Mouse (Mus musculus): ENCODE data around the gene Msx1. TPM values are rescaled to one million over a fixed set of nuclear protein-coding genes. Genes with fewer than 3 reads are reported as not detected.
"Not testable (repeated sequence)": the region's sequence is repeated elsewhere in the genome, so short reads cannot be mapped to it uniquely, and the experiment has no call there.

The Msx1 gene
- polyA plus RNA-seq, 1 experiment from 2014 or later: 212 TPM

DNA sequence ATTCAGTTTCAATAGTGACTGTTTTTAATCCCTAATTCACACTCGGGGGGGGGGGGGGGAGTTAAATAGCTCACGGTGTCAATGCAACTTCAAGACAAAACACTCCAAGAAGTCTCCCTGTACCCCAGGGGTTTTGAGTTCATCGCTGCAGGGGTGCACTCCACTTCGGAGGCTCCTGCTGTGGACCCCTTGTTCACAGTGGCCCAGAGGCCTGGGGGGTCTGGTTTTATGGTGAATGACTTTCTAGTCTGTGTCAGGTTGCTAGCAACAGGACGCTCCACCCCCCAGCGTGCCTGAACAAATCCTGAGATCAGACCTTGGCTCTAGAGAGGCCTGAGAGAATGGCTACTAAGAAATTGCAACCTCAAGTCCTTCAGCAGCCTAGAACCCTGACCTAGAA is 8.4 kb upstream of the Msx1 start:
- H3K9me3 ChIP-seq: 0 out of 2 replicates have a peak, but pooled peaks cover 4% of the 10 kb centered on the region
- no peak for DNase-seq (ENCODE audit: low spot score)
- H3K27ac ChIP-seq: no peak overlapping the region
- H3K36me3 ChIP-seq: no peaks in the 10 kb centered on the region
- peaks cover 99% of the 10 kb centered on the region for H3K27me3 ChIP-seq (ENCODE audit: insufficient read depth, poor library complexity, severe bottlenecking)
- no peak overlapping the region for H3K4me3 ChIP-seq
- WGBS: 2% methylated on average over 6 of the region's 6 CpGs
- peaks cover 56% of the 10 kb centered on the region for H3K4me1 ChIP-seq (replicated peaks)

DNA sequence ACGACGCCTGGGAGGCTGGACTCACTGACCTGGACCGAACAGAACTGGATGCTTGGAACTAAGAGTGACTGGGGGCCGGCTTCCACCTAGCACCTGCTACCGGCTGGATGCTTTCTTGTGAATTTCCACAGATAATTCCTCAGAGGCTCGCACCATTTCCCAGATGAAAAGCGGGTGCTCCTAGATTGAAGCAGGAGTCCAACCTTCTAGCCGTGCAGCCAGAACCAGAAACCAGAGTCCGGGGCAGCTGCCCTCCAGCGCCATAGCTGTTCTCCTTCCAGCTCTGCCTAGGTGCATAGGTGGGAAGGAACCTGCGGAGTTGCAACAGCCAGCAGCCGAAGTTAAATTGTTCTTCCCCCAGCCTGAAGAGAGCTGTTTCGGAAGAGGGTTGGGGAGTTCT is 7.6 kb upstream of the Msx1 start:
- H3K27ac ChIP-seq: no peak overlapping the region
- H3K4me3 ChIP-seq: no peak overlapping the region
- peak; percentile 23 for DNase-seq (ENCODE audit: low spot score)
- H3K9me3 ChIP-seq: 0 out of 2 replicates have a peak, but pooled peaks cover 4% of the 10 kb centered on the region
- 7% methylated on average over 13 of the region's 13 CpGs for WGBS
- H3K27me3 ChIP-seq (ENCODE audit: insufficient read depth, poor library complexity, severe bottlenecking): peaks cover 99% of the 10 kb centered on the region
- no peaks in the 10 kb centered on the region for H3K36me3 ChIP-seq
- peaks cover 62% of the 10 kb centered on the region for H3K4me1 ChIP-seq (replicated peaks)

DNA sequence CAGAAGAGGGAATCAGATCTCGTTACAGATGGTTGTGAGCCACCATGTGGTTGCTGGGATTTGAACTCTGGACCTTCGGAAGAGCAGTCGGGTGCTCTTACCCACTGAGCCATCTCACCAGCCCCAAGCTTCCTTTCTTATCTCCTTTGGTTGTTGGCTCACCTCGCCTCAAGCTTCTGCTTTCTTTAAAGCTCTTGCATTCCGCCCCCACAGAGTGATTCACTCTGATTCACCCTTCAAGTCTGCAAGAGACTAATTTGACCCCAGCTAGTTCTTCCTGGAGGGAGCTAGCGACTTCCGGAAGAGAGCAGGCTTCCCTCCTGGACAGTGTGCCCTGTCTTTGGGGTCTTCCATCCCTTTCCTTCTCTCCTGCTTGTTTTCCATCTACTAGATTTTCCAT is 6.1 kb upstream of the Msx1 start:
- H3K9me3 ChIP-seq, H3K4me3 ChIP-seq, H3K36me3 ChIP-seq, H3K27ac ChIP-seq: not testable (repeated sequence)
- WGBS: 10% methylated on average over 6 of the region's 7 CpGs
- Histone ChIP-seq H3K27me3 (ENCODE audit: insufficient read depth, poor library complexity, severe bottlenecking) (peaks cover 99% of the 10 kb centered on the region), H3K4me1 (replicated peaks) (peaks cover 64% of the 10 kb centered on the region)
- DNase-seq (ENCODE audit: low spot score): peak; percentile 14

DNA sequence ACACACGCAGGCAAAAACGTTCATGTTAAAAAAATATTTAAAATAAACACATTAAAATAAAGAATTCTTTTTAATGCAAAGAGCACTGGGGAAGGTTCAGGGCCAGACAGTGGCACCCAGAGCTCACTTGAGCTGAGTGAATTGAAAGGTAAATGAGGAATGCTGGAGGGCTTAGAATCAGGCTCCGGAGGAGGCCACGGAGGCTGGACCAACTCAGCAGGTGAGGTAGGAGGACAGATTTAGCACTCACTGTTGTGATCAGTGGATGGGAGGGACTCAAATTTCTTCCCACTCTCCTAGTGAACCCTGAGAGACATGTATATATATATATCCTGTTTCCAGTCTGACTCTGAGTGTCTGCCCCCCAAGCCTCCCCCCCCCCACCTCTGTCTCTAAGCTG is 5.5 kb upstream of the Msx1 start:
- 0 out of 2 replicates have a peak, but pooled peaks cover 4% of the 10 kb centered on the region for H3K9me3 ChIP-seq
- no peak overlapping the region for H3K4me3 ChIP-seq
- peak; percentile 6 for DNase-seq (ENCODE audit: low spot score)
- H3K27ac ChIP-seq: no peak overlapping the region
- peaks cover 64% of the 10 kb centered on the region for H3K4me1 ChIP-seq (replicated peaks)
- WGBS: 4% methylated on average over 4 of the region's 4 CpGs
- no peaks in the 10 kb centered on the region for H3K36me3 ChIP-seq
- peaks cover 99% of the 10 kb centered on the region for H3K27me3 ChIP-seq (ENCODE audit: insufficient read depth, poor library complexity, severe bottlenecking)

DNA sequence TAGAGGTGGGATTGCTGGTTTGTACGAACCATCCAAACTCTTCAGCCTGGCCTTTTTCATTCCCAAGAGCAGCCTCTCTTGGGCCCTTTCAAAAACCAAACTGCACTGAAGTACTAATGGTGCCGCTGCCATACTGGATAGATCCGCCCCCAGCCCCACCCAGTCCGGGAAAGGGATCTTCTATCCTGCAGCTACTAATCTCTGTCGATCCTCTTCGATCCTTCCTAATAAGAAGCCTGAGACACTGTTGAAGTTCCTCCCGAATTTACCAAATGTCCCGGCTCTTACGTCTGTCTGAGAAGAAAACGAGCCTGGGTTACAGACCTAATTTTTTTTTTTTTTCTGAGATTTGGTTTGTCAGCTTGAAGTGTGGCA is 4.9 kb upstream of the Msx1 start:
- Histone ChIP-seq H3K4me3 (peak overlapping the region; percentile 42; the same call in 1 of the 2 replicates), H3K27me3 (ENCODE audit: insufficient read depth, poor library complexity, severe bottlenecking) (peaks cover 99% of the 10 kb centered on the region), H3K27ac (0 out of 2 replicates have a peak overlapping the region, but pooled peaks have one; percentile 13), H3K9me3 (0 out of 2 replicates have a peak, but pooled peaks cover 4% of the 10 kb centered on the region), H3K36me3 (no peaks in the 10 kb centered on the region), H3K4me1 (replicated peaks) (peaks cover 64% of the 10 kb centered on the region)
- WGBS: under 1% methylated on average over 10 of the region's 10 CpGs
- peak; percentile 9 for DNase-seq (ENCODE audit: low spot score)

DNA sequence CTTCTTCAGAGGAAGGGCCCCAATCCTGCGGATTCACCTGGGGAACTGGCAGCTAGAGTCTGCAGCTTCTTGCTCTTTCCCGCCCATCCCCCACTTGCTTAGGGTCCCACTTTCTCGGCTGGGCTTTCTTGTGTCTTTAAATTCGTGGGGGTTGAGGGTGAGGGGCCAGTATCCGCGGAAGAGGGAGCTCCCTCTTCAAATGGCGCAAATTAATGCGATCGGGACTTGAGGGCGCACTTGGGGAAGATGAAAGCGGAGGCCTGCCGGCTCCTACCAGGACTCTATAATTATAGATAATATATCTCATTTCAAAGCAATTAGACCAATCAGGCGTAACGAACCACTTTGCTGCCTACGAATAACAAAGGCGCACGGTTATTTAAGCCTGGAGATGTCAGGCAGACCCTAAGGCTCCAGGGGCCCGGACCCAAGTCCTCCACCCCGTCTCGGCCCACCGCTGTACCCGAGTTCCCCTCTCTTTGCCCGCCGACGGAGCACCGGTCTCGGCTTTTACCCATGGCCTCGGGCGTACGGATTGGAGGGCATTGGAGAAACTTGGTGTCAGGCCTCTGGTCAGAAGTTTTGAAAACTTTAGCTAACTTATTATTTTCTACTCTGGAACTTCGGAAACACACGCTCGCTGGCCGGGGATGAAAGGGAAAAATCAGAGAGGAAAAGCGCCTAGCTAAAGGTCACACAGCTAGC is 4.4 kb upstream of the Msx1 start:
- peaks cover 66% of the 10 kb centered on the region for H3K4me1 ChIP-seq (replicated peaks)
- H3K27me3 ChIP-seq (ENCODE audit: insufficient read depth, poor library complexity, severe bottlenecking): peaks cover 99% of the 10 kb centered on the region
- H3K36me3 ChIP-seq: no peaks in the 10 kb centered on the region
- 0 out of 2 replicates have a peak, but pooled peaks cover 4% of the 10 kb centered on the region for H3K9me3 ChIP-seq
- H3K4me3 ChIP-seq: peak overlapping the region; percentile 42
- WGBS: under 1% methylated on average over 35 of the region's 35 CpGs
- H3K27ac ChIP-seq: peak overlapping the region; percentile 76; the same call in 1 of the 2 replicates
- DNase-seq (ENCODE audit: low spot score): peak; percentile 56

DNA sequence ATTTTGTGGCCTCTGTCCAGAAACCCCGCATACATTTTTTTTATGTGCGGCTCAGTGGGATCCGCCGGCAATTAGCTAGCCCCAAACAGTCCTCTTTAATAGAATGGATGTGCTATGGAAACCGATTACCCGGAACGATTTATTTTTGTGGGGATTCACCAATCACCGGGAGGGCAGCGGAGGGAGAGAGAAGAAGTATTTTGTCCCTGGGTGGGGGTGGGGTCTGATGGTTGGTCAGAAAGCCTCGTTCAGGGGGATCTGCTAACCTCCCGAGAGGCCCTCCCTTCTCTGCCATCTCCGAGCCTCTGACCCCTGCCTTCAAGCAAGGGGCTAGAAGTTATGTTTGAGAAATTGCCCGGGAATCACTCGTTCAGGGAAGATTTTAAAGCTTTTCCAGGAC is 3.6 kb upstream of the Msx1 start:
- H3K9me3 ChIP-seq: 0 out of 2 replicates have a peak, but pooled peaks cover 4% of the 10 kb centered on the region
- peaks cover 99% of the 10 kb centered on the region for H3K27me3 ChIP-seq (ENCODE audit: insufficient read depth, poor library complexity, severe bottlenecking)
- H3K4me1 ChIP-seq (replicated peaks): peaks cover 73% of the 10 kb centered on the region
- peak overlapping the region; percentile 42 for H3K4me3 ChIP-seq
- WGBS: under 1% methylated on average over 14 of the region's 14 CpGs
- H3K36me3 ChIP-seq: no peaks in the 10 kb centered on the region
- H3K27ac ChIP-seq: peak overlapping the region; percentile 76
- DNase-seq (ENCODE audit: low spot score): peak; percentile 60

DNA sequence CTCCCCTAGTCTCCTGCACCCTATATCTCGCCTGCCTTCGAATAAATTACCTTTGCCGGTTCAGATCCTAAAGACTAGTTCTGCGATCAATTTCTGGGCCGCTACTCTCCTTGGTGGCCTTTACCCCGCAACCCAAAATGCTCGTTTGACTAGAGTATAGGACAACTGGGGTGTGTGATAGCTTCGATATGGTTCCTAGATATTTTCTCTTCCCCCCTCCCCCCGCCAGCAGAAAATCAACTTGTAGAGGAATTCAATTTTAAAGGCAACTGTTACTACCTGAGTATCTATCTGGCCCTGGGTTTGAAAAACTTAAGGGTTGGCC is 3.2 kb upstream of the Msx1 start:
- peaks cover 77% of the 10 kb centered on the region for H3K4me1 ChIP-seq (replicated peaks)
- H3K4me3 ChIP-seq: peak overlapping the region; percentile 42
- H3K27ac ChIP-seq: peak overlapping the region; percentile 76
- DNase-seq (ENCODE audit: low spot score): no peak
- peaks cover 99% of the 10 kb centered on the region for H3K27me3 ChIP-seq (ENCODE audit: insufficient read depth, poor library complexity, severe bottlenecking)
- WGBS: under 1% methylated on average over 9 of the region's 9 CpGs
- H3K36me3 ChIP-seq: no peaks in the 10 kb centered on the region
- H3K9me3 ChIP-seq: 0 out of 2 replicates have a peak, but pooled peaks cover 4% of the 10 kb centered on the region

DNA sequence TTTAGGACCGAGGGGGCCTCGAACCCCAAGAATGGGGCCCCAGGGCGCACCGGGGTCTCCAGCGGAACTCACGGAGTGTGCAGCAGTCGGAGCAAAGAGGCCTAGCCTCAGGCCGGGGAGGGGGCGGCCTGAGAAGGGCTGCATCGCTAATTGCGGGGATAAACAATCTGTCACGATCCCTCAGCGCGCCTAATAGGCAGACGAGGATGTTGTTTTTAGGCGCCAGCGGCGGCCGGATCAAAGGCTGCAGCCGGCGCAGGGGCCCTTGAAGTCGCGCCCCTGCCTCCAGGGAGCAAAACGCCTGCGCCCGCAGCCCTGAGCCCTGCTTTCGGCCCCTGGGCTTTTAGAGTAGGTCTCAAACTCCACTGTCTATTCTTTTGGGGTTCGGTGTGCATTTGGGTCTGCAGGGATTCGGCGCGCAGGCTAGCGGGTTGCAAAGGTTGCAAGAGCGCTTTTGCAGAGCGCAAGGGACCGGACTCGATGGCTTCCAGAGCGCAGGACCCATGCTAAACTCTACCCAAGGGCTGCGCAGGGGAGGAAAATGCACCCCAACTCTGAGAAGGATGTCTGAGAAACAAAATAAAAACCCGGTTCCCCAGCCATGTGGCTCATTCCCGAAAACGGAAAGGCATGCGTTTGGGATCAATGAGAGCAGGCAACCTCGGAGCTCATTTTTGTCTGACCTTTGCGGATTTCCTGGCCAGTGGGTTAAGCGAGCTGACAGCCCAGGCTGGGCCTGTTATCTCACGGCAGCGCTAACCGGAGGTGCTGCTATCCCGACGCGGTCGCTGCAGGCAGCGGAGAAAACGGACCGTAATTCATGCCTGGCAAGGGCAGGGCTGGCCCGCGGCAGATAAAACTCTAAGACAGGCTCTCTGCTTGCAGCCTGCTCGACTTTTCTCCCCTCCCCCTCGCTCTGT is 2.6 kb upstream of the Msx1 start:
- 0 out of 2 replicates have a peak, but pooled peaks cover 4% of the 10 kb centered on the region for H3K9me3 ChIP-seq
- peaks cover 76% of the 10 kb centered on the region for H3K4me1 ChIP-seq (replicated peaks)
- H3K36me3 ChIP-seq: no peaks in the 10 kb centered on the region
- peak overlapping the region; percentile 42 for H3K4me3 ChIP-seq
- peak; percentile 82 for DNase-seq (ENCODE audit: low spot score)
- H3K27me3 ChIP-seq (ENCODE audit: insufficient read depth, poor library complexity, severe bottlenecking): peaks cover 99% of the 10 kb centered on the region
- WGBS: under 1% methylated on average over 59 of the region's 59 CpGs
- H3K27ac ChIP-seq: peak overlapping the region; percentile 76

DNA sequence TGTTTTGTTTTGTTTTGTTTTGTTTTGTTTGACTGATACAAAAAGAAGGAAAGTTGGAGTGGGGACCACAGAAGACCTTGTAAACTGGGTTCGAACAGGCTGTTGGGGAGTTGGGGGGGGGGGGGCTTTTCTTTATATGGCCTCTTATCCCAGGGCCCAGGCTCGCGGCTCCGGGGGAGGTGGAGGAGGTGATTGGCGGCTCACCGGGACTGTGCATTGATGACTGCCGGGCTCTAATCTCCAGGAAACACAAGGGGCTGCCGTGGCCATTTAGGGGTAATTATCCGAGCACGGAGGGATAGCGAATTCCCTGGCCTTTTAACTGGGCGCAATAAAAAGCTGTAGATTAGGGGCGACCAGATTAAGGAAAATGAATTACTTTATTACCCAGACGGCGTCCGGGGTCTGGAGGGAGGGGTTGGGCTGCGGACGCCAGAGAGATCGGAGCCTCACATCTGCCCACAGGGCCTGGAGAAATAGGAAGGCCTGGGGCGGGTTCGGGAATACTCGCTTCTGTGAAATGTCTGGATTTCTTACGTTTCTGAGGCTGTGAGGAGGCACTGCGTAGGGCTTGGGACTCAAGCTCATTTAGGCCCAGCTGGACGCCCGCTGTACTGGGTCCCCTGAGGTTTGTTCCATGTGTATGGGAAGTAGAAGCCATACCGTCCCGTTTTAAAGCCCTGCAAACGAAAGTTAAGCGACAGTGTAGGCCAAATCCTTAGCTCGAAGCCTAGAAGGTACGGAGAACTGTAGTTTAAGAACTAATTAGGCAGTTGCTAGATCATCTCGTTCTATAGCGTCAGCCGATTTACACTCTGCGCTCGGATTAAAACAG is 1.4 kb upstream of the Msx1 start:
- 0 out of 2 replicates have a peak, but pooled peaks cover 4% of the 10 kb centered on the region for H3K9me3 ChIP-seq
- DNase-seq (ENCODE audit: low spot score): peak; percentile 66
- WGBS: under 1% methylated on average over 37 of the region's 37 CpGs
- peak overlapping the region; percentile 42; the same call in 1 of the 2 replicates for H3K27ac ChIP-seq
- H3K27me3 ChIP-seq (ENCODE audit: insufficient read depth, poor library complexity, severe bottlenecking): peaks cover 99% of the 10 kb centered on the region
- H3K4me3 ChIP-seq: peak overlapping the region; percentile 42
- peaks cover 81% of the 10 kb centered on the region for H3K4me1 ChIP-seq (replicated peaks)
- H3K36me3 ChIP-seq: peaks cover 6% of the 10 kb centered on the region

DNA sequence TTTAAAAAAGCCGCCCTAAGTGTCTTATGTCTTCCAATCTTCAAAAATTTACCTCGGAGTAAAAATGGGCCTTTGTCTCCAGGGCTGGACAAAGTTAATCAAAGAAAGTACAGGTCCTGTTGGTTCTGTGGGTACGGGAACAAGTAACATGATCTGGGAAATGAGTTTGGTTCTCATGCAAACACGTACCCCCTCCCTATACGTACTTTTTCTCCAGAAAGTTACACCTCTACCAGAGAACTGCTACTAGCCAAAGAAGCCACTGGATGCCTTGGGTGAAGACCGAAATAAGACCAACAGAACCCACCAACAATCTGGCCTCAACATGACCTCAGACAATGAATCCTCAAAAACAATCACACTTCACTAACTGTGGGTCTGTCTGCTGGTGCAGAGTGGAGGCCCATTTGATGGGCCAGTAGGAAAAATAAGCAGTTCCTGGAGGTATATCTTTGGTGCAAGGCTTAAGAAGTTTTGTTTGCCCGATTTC is 773 bp upstream of the Msx1 start:
- Histone ChIP-seq H3K4me1 (replicated peaks) (peaks cover 81% of the 10 kb centered on the region), H3K27me3 (ENCODE audit: insufficient read depth, poor library complexity, severe bottlenecking) (peaks cover 100% of the 10 kb centered on the region), H3K4me3 (peak overlapping the region; percentile 42; the same call in 1 of the 2 replicates), H3K9me3 (0 out of 2 replicates have a peak, but pooled peaks cover 4% of the 10 kb centered on the region), H3K27ac (no peak overlapping the region), H3K36me3 (peaks cover 8% of the 10 kb centered on the region)
- 1% methylated on average over 7 of the region's 7 CpGs for WGBS
- DNase-seq (ENCODE audit: low spot score): peak; percentile 26
